Mouse (Mus musculus): ENCODE data around the gene Cic.
A peak's percentile ranks its signal among the peaks of the same experiment; 100 is the strongest.

The Cic gene

DNA sequence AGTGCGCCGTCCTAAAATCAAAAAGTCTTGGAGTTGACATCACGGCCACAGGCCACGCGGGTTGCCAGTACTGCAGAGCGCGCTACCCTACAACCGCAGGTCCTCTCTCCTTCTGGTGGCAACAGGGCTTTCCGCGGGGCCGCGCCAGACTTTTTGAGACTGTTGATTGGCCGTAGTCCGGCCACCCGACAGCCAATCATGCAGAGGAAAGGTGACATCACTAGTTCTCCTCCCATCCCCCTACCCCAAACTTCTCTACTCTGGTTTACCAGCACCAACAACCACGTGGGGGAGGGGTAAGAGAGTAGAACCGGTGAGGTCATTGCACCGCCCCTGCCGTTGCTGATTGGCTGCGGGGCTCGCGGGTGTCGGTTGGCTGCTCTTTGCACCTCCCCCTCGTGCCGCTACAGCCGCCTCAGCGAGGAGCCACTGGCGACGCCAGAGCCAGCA lies at the start of gene Cic:
TSS of gene Cic (plus strand) at position 404 of the 450 bp plus-strand sequence.
- peak; percentile 100 for DNase-seq (ENCODE audit: low spot score)

GRCm38 (mm10) chr7:25218705-25219415 lies 48.6 kb upstream of the Cic start:
- DNase-seq (ENCODE audit: low spot score) = no peak

GRCm38 (mm10) chr7:25219416-25219750 lies 48.1 kb upstream of the Cic start:
- no peak for DNase-seq (ENCODE audit: low spot score)

DNA sequence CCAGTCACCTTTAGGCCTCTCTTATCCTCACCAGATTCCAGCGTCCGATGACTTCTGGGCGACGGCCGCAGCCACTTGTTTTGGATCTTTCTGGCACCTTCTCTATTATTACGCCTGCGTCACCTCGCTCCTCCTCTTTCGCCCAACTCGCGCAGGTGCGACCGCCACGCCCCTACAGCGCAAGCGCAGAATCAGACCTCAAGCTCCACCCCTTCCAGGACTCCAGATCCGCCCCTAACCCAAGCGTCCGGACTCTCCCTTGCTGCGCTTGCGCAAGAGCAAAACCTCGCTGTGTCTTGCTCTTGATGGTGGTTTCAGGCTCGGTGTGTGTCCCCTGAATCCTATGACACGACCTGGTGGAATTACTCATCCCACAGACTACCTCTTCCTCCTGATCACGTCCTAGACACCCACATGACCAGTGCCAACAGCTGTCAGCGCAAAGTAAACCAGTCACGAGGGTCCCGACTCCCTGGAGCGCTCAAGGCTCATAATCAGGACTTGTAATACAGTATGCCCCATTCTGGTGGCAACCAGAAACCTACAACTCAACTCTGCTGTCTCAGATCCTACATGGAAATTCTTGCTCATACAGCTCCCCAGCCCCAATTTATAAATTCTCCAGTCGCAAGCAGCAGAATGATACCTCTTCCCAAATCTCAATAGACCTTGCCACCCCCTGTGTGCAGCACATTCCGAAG lies 47.6 kb upstream of the Cic start:
- DNase-seq (ENCODE audit: low spot score) = peak; percentile 89

DNA sequence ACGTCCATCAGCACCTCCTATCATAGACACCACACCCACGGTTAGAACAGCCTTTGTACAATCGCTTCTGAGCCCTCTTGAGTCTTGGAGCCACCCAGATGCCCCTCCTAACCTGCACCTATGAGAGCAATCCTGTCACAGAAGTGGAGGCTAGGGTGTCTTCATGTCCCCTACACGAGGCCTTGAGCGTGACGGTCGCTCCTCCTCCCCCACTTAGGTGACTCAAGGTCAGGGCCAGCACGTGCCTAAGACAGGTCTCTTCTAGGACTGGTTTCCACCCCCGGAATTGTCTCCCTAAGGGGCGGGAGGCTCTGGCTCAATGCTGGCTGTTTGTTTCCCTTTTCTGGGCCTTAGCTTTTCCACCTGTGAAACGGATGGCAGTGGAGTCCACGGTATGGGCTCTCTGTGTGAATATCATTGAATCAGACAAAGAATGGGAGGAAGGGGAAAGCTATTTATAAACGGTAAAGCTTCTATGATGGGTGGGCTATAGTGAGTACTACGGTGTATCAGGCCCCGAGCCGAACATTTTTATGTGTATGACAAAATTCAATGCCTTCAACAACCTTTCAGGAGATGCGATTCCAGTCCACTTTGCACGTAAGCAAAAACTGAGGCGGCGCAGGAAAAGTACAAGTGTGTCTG lies 46.9 kb upstream of the Cic start, which contains the start of gene Dedd2:
TSS of gene Dedd2 (minus strand) at position 159 of the 645 bp plus-strand sequence.
- no peak for DNase-seq (ENCODE audit: low spot score)

DNA sequence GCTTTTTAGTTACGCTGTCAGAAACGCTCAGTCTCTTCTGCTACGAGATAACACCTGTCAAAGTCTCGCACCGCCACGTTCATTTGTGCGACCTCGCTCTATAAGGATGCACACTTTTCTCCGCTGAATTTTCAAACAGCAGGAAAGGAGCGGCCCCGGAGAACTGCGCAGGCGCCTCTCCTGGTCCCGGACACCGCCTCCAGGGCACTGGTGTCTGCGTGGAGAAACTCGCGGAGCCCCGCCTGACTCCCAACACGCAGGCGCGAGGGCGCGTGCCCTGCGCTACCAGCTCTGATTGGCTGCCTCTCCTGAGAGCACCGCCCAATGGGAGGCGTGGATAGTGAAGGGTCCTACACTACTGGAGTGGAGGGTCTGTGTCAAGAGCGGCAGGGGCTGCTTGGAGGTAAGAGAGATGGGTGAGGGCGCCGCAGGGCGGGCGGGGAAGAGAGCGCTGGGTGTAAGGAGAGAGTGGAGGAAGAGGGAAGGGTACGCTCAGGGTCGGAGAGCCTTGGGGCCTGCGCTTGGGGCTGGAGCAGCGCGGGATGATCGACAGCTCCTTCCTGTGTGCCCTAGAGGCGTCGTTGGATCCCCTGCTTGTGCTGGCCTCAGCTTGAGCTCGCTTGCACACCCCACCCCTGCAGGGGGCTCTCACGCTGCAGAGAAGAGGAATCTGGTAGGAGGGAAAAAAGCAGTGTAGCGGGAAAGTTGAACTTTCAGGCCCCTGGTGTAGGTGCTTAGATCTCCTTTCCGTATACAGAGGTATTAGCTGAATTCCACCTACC lies 46.2 kb upstream of the Cic start, which contains the start of gene Zfp526:
TSS of gene Zfp526 (plus strand) at position 324 of the 782 bp plus-strand sequence.
- DNase-seq (ENCODE audit: low spot score) = peak; percentile 93

DNA sequence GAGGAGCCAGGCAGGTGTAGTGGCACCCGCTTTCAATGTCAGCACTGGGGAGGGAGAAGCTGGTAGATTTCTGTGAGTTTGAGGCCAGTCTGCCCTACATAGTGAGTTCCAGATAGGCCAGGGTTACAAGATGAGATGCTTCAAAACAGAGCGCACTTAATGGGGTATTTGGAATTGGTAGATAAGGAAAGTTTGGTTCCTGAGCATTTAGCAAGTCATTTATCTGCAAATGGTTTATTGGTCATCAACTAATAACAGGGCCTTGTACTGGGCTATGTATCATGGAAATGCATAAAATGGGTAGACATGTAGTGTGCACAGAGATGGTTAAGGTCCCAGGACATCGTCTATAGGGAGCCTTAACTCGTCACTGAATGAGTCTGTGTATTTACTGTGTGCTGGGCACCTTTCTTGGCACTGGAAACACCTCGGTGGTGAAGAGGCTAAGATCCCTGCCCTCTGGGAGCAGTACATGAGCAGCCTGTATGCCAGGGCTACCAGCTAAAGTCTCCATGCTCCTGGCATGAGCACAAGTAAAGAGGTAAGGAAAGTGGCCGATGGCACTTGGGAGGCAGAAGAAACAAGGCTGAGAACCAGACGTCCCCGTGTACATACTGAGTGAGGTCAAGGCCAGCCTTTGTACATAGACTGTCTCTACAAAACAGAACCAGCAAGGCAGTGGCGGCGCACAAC lies 45.1 kb upstream of the Cic start:
- DNase-seq (ENCODE audit: low spot score) = no peak

- DNase-seq (ENCODE audit: low spot score) = no peak
Measured at GRCm38 (mm10) chr7:25227523-25228300, 39.8 kb upstream of the Cic start.

- DNase-seq (ENCODE audit: low spot score) = no peak
Measured at GRCm38 (mm10) chr7:25230690-25231285, 36.7 kb upstream of the Cic start.

DNA sequence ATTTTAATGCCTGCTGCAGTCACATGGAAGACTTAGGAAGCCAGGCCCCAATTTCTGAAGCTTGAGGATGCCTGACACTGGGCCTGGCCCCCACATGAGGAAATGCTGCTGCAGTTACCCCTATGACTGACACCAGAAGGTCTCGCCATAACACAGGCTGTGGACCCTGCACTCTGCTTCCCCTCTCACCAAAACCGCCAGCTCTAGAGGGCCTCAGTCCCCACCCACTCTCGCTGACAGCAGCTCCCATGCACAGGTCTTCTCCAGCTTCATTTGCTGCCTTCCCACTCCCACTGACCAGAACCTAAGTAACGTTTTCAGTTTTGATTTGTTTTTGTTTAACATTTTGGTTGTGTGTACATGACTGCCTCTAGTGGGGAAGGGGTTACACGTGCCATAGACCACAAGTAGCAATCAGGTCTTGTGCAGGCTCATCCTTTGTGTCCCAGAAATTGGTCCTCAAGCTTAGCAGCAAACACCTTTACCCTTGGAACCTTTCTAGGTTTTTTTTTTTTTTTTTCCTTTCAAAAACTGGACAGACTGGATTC lies 35.3 kb upstream of the Cic start:
- no peak for DNase-seq (ENCODE audit: low spot score)

- DNase-seq (ENCODE audit: low spot score) = no peak
Measured at GRCm38 (mm10) chr7:25233061-25233460, 34.4 kb upstream of the Cic start.

- no peak for DNase-seq (ENCODE audit: low spot score)
Measured at GRCm38 (mm10) chr7:25235526-25235925, 32.0 kb upstream of the Cic start.

- DNase-seq (ENCODE audit: low spot score) = peak; percentile 97
Measured at GRCm38 (mm10) chr7:25237249-25238014, 30.1 kb upstream of the Cic start, which contains the start of gene Gsk3a. Gene Gsk3a, minus strand, starts transcription at chr7:25237851.

DNA sequence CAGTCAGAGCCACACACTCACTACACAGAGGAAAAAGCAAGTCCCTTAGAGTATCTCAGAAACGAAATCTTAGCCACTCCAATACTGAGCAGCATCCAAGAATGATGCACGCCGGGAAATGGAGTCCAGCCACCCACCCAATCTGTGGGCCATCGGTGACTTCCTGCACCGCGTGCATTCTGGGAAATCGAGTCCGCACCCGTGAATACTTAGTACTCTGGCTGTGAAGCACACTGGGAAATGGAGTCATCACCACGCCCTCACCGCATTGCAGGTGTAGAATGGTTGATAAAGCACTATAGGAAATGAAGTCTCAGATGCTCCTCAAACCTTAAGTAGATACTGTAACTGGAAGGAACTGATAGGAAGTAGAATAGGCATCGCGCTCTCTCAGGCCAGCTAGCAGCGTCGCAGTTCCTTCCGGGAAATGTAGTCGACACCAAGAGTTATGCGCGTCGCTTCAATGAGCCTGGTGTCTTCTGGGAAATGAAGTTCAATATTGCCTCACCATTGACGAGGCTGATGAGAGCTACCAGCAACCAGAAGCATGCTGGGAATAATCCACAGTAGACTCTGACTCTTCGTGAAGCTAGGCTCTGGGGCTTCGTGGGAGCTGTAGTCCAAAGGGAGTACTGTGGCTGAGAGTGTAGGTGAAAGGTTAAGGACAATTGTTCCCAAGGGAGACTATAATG lies 29.3 kb upstream of the Cic start:
- DNase-seq (ENCODE audit: low spot score) = peak; percentile 98

- DNase-seq (ENCODE audit: low spot score) = no peak
Measured at GRCm38 (mm10) chr7:25238829-25239623, 28.5 kb upstream of the Cic start.

GRCm38 (mm10) chr7:25240631-25241030 lies 26.9 kb upstream of the Cic start:
- DNase-seq (ENCODE audit: low spot score) = no peak

DNA sequence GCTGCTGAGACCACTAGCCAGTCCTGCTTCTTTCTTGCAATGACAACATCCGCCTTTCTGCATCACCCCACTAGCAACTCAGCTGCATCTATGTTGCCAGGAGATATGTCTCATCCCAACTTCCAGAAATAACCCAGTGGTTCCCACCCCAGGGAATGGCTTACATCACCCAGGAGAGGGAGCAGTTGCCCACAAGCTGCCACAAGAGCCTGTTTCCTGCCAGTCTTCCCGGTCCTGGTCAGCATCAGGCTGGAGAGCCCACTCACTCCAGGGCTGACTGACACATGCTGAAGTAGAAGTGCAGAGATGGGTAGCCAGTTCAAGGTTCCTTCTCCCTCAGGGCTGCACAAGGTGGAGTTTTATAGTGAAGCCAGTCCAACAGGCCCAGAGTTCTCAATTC lies 26.4 kb upstream of the Cic start:
- DNase-seq (ENCODE audit: low spot score) = no peak

DNA sequence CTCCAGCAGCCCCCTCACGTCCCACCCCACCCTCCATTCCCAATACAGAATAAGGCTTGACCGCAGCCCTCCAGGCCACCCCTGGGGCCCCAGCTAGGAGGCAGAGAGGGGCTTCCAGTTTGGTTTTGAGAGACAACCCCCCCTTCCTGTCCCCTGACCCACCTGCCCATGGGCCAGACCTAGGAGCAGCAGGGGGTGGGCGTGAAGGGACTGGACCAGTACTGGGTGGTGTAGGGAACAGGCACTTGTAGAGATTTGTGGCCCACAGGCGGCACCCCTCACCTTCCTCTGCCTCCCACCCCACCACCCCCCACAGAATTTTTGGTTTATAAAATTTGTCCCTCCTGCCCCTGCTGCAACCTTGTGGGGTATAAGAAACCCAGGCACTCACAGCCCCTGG lies 24.1 kb upstream of the Cic start:
- DNase-seq (ENCODE audit: low spot score) = no peak

All from layer of hippocampus, adult 9-10 months (tissue).